Mouse (Mus musculus) midbrain, embryonic 12.5 days (tissue): ENCODE measurements around the gene Pdia5. TPM values are rescaled to one million over a fixed set of nuclear protein-coding genes. Genes with fewer than 3 reads are reported as not detected.

Experiments
- ATAC-seq: fragments of 200-750 bp; cut with Nextera tagmentation; 2 replicates; pipeline ENCODE4 v1.8.0; 2017; ENCODE audit warnings: low read depth, moderate TSS enrichment, moderate library complexity; ENCODE audit not compliant: low FRiP score
- H3K27ac ChIP-seq: fragments of 300-500 bp; sonication (generic); replicated peaks from 2 replicates; pipeline ENCODE4 v1.5.1; 2016; ENCODE audit warnings: mild to moderate bottlenecking
- H3K27me3 ChIP-seq: fragments of 300-500 bp; sonication (generic); 2 replicates; pipeline ENCODE4 v1.6.1; 2016; ENCODE audit warnings: mild to moderate bottlenecking
- H3K36me3 ChIP-seq: fragments of 300-500 bp; sonication (generic); 2 replicates; pipeline ENCODE4 v1.6.1; 2016
- H3K4me1 ChIP-seq: fragments of 300-500 bp; sonication (generic); 2 replicates; pipeline ENCODE4 v1.6.1; 2016
- H3K4me2 ChIP-seq: fragments of 300-500 bp; sonication (generic); replicated peaks from 2 replicates; pipeline ENCODE4 v1.6.1; 2016; ENCODE audit warnings: mild to moderate bottlenecking, moderate library complexity
- H3K4me3 ChIP-seq: fragments of 300-500 bp; sonication (generic); 2 replicates; pipeline ENCODE4 v1.5.1; 2016; ENCODE audit warnings: mild to moderate bottlenecking
- H3K9ac ChIP-seq: fragments of 300-500 bp; sonication (generic); replicated peaks from 2 replicates; pipeline ENCODE4 v1.6.1; 2016; ENCODE audit warnings: mild to moderate bottlenecking, moderate library complexity
- H3K9me3 ChIP-seq: fragments of 300-500 bp; sonication (generic); 2 replicates; pipeline ENCODE4 v1.6.1; 2016; ENCODE audit warnings: mild to moderate bottlenecking
- WGBS: fragments of 180-500 bp; shearing (Covaris S2); methylation state at CpG from one replicate; pipeline ENCODE4 v1.1.7; 2016; 5-methylcytosine and 5-hydroxymethylcytosine counted together
- polyA plus RNA-seq: library from polyadenylated mRNA; unstranded; fragments of >200 nt; fragmentation: Nextera tagmentation; extraction: Ambion mirVana; gene quantifications from 2 replicates; pipeline ENCODE4 v1.2.1, GENCODE M21; 2016

Pdia5 gene
- polyA plus RNA-seq, 1 experiment from 2014 or later = 20.9 TPM

DNA sequence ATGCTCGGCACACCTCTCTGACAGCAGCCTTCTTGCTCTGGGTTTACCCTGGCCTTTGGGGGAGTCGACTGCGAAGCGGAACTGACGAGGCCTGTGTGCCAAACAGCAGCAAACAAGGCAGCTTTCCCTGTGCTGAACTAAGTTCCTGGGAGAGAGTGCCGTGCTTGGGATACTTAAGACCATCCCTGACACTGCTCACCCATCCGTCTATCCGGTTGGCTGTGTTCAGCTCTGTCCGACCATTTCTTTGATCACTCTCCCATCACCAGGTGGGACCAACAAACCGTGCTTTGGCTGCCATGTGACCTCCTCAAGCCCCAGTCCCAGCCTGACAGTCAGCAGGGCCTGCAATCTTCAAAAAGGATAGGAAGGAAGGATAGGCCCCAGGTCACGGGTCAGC lies 32.4 kb downstream of the Pdia5 start:
- Histone ChIP-seq H3K27ac (no peak overlapping the region), H3K36me3 (no peaks in the 10 kb centered on the region; the same call in 1 of the 2 replicates), H3K27me3 (peaks cover 6% of the 10 kb centered on the region; the same call in 1 of the 2 replicates), H3K4me3 (no peak overlapping the region), H3K9ac (no peak overlapping the region), H3K4me1 (peaks cover 7% of the 10 kb centered on the region), H3K9me3 (no peaks in the 10 kb centered on the region), H3K4me2 (no peak overlapping the region)
- no peak for ATAC-seq
- WGBS = 71% methylated on average over 11 of the region's 11 CpGs

DNA sequence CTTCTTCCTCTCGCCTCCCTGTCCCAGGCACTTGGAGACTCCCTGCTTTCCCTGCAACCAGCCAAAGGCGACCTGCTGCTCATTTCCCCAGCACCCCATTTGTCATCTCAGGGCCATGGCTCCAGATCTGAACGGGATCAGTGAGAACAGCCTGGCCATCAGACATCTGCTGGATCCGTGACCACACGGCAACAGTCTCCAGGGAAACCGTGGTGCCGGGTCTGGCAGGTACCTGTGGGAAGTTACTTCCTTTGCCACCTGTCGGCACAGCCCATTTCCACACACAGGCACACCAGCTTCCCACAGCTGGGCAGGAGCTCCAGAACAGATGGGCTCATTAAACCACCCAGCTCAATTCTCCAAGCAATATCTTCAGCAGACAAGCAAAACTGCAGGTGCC lies 33.2 kb downstream of the Pdia5 start:
- no peak overlapping the region for H3K27ac ChIP-seq
- ATAC-seq = no peak
- peaks cover 7% of the 10 kb centered on the region for H3K4me1 ChIP-seq
- H3K36me3 ChIP-seq = no peaks in the 10 kb centered on the region; the same call in 1 of the 2 replicates
- no peaks in the 10 kb centered on the region for H3K9me3 ChIP-seq
- H3K27me3 ChIP-seq = peaks cover 6% of the 10 kb centered on the region; the same call in 1 of the 2 replicates
- no peak overlapping the region for H3K4me2 ChIP-seq
- no peak overlapping the region for H3K4me3 ChIP-seq
- no peak overlapping the region for H3K9ac ChIP-seq
- 83% methylated on average over 8 of the region's 8 CpGs for WGBS

DNA sequence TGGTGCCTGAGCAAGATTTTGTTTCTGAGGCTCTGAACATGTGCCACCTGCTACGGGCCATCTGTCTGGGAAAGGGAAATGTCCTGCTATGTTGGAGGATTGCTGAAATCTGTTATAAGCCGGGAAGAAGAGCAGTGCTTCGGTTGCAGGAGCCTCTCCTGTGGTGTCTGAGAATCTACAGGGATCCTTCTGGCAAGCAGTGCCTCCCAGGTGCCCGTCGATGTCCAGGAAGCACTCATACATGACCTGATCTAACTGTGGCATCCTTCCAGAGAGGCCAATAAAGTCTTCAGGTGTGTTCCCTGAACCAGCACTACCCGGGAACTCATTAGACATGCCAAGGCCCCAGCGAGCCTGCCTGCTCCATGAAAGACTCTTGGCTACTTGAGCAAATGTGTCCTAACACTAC lies 33.7 kb downstream of the Pdia5 start:
- Histone ChIP-seq H3K4me1 (peaks cover 7% of the 10 kb centered on the region), H3K4me2 (no peak overlapping the region), H3K4me3 (no peak overlapping the region), H3K27me3 (peaks cover 3% of the 10 kb centered on the region; the same call in 1 of the 2 replicates), H3K9me3 (no peaks in the 10 kb centered on the region), H3K36me3 (no peaks in the 10 kb centered on the region; the same call in 1 of the 2 replicates), H3K9ac (no peak overlapping the region), H3K27ac (no peak overlapping the region)
- 93% methylated on average over 7 of the region's 7 CpGs for WGBS
- no peak for ATAC-seq

DNA sequence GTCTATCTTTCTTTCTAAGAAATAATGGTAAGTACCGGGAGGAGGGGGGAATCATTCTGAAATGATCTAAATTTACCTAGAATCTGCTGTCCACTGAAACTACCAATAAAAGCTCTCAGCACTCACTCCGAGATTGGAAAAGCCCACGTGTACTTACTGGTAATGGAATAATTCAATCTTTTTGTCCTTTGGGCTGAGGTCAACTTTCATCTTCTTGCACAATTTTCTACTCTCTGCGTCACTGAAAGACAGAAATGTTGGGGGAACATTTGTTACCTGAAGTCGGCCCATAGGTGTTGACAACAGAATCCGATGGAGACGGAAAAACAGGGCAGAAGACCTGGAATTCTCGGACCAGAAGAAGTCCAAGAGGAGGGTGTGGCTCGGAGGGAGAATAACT lies 34.4 kb downstream of the Pdia5 start:
- no peaks in the 10 kb centered on the region; the same call in 1 of the 2 replicates for H3K36me3 ChIP-seq
- H3K27ac ChIP-seq = no peak overlapping the region
- no peak overlapping the region for H3K4me2 ChIP-seq
- no peaks in the 10 kb centered on the region; the same call in 1 of the 2 replicates for H3K27me3 ChIP-seq
- no peak for ATAC-seq
- H3K9me3 ChIP-seq = no peaks in the 10 kb centered on the region
- WGBS = 92% methylated on average over 9 of the region's 9 CpGs
- H3K9ac ChIP-seq = no peak overlapping the region
- no peak overlapping the region for H3K4me3 ChIP-seq
- peaks cover 7% of the 10 kb centered on the region for H3K4me1 ChIP-seq

DNA sequence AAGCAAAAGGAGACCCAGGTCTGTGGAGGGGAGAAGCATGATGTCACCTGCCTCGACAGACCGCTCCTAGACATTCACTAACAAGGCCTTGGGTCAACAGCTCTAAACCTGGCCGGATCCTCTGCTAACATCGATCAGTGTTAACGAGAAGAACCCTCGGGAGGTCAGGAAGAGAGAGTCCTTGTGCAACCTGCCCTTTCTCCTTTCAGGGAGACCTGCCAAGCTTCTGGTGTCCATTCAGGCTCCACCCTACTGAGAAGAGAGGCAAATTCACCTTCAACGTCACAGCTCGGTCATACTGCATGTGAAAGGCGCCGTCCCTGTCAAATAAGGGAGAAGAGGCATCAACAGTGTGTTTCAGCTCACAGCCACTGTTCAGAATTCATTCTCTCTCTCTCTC lies 34.9 kb downstream of the Pdia5 start:
- no peak overlapping the region for H3K4me2 ChIP-seq
- H3K4me3 ChIP-seq = no peak overlapping the region
- H3K36me3 ChIP-seq = no peaks in the 10 kb centered on the region
- H3K4me1 ChIP-seq = peaks cover 7% of the 10 kb centered on the region
- H3K27ac ChIP-seq = no peak overlapping the region
- WGBS = 93% methylated on average over 10 of the region's 10 CpGs
- no peaks in the 10 kb centered on the region for H3K27me3 ChIP-seq
- H3K9me3 ChIP-seq = no peaks in the 10 kb centered on the region
- no peak for ATAC-seq
- H3K9ac ChIP-seq = no peak overlapping the region

DNA sequence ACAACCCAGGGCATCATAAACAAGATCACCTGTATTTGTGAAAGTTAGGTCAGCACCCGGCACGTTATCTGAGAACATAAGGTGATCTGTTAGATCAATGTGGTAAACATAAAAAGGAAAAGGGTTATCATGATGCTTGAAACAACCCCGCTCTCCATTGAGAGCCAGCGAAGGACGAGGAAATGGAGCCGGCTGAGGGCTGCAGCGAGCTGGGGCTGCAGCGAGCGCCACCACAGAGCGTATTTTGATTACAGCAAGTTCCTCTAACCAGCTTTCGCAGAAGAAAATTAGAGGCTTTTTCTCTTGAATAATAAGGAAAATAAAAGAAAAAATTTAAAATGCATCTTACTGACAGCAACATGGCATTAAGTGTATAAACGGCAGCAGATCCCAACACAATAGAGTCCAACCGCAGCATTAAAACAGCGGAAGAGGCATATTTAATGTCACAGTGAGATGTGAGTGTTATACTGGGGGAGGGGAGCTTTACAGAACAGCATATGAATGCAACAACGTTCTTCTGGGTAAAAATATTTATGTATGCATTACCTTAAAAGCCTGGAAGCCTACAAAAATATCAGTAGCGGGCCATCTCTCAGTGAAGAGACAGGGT lies 40.5 kb downstream of the Pdia5 start:
- H3K9me3 ChIP-seq = no peaks in the 10 kb centered on the region
- H3K27me3 ChIP-seq = no peaks in the 10 kb centered on the region
- H3K4me3 ChIP-seq = no peak overlapping the region
- H3K4me2 ChIP-seq = no peak overlapping the region
- H3K4me1 ChIP-seq = no peaks in the 10 kb centered on the region
- WGBS = 87% methylated on average over 16 of the region's 16 CpGs
- H3K9ac ChIP-seq = no peak overlapping the region
- no peaks in the 10 kb centered on the region for H3K36me3 ChIP-seq
- no peak overlapping the region for H3K27ac ChIP-seq
- ATAC-seq = no peak

DNA sequence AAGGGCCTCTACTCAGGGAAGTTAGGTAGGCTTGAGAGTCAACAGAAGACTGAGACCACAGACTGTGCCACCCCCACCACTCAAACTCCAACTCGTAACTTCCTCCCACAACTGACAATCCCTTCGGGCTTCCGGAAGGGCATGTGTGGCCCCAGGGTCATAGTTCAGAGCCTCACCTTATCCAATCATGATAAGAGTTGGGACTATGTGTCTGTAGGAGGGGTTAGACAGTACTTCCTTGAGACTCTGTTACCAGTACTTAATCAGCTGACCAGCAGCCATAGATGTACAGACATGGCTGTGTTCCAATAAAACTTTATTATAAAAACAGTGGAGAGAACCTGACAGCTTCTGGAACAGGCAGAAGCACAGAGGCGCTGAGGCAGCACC lies 48.7 kb downstream of the Pdia5 start:
- Histone ChIP-seq H3K4me3 (no peak overlapping the region), H3K9me3 (no peaks in the 10 kb centered on the region), H3K4me2 (no peak overlapping the region), H3K4me1 (no peaks in the 10 kb centered on the region), H3K27ac (no peak overlapping the region), H3K36me3 (no peaks in the 10 kb centered on the region), H3K9ac (no peak overlapping the region), H3K27me3 (no peaks in the 10 kb centered on the region)
- WGBS = 92% methylated on average over 4 of the region's 4 CpGs
- ATAC-seq = no peak

DNA sequence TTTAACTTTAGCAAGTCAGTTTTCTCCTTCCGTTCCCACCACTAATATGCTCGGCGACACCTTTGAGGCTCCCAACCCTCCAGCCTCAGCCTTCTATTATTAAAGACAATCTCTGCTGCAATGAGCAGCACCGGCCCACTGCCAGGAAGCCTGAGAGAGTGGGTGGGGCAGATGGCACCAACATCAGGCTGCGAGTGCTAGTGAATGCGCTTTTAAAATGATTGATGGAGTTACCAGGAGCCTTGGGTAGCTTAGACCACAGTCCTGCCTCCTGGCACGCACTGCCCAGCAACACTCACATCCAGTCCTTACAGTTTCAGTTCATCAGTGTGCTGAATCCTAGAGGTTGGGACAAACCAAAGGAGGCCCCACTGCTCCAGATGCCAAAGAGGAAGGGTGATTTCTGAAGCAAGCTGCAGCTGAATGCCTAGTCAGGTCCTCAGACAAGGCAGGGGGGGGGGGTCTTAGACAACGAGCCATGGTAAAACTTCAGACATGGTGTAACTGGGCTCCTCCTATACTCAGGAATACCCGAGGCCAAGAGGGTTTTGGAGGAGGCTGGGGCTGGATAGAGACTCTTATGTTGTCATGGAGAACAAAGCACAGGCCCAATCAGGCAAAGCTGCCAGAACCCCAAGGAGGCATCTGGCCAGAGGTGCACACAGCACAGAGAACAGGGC lies 49.2 kb downstream of the Pdia5 start:
- 95% methylated on average over 9 of the region's 9 CpGs for WGBS
- H3K4me2 ChIP-seq = no peak overlapping the region

DNA sequence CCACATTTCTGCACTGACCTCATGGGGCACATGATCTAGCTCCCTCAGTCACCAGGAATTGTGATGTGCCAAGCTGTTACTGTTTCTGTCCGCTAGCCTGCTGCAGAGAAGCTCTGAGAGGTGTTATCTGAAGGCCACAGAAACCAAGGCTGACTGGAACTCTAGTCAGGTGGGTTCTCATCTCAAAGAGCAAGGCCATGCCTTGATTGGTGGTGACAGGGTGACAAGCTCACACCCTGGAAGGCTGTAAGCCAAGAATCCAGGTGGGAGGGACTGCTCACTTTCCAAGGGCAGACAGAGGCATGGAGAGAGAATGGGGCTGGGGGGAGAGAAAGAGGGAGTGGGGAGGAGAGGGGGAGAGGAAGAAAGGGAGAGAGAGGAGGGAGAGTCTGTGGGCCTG lies 51.6 kb downstream of the Pdia5 start:
- no peaks in the 10 kb centered on the region for H3K36me3 ChIP-seq

More for the DNA sequence above, 49.2 kb downstream of the Pdia5 start:
- no peaks in the 10 kb centered on the region for H3K27me3 ChIP-seq
- H3K36me3 ChIP-seq = no peaks in the 10 kb centered on the region
- no peak overlapping the region for H3K9ac ChIP-seq
- H3K4me3 ChIP-seq = no peak overlapping the region
- no peaks in the 10 kb centered on the region for H3K4me1 ChIP-seq
- ATAC-seq = no peak
- H3K27ac ChIP-seq = no peak overlapping the region
- no peaks in the 10 kb centered on the region for H3K9me3 ChIP-seq

DNA sequence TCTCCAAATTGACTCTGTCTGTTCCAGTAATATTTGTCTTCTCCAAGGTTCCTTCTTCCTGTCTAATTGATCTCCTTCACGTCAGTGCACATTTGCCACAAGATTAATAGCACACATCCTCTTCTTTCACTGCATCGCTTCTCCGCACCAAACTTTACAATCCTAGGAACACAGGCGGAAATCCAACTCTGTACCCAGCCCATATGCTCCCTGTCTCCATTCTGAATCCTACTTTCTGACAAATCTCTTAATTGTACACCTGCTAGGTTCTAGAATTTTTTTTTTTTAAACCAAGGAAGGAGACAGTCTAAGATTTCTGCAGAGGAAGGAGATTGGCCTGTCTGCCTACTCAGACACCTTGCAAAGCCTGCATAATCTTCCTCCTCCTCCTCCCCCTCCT lies 59.1 kb downstream of the Pdia5 start:
- Histone ChIP-seq H3K4me1 (no peaks in the 10 kb centered on the region), H3K27ac (no peak overlapping the region), H3K27me3 (no peaks in the 10 kb centered on the region), H3K4me2 (no peak overlapping the region), H3K36me3 (no peaks in the 10 kb centered on the region), H3K4me3 (no peak overlapping the region), H3K9ac (no peak overlapping the region), H3K9me3 (no peaks in the 10 kb centered on the region)
- 88% methylated on average over 4 of the region's 4 CpGs for WGBS
- no peak for ATAC-seq

More for the DNA sequence above, 51.6 kb downstream of the Pdia5 start:
- H3K9me3 ChIP-seq = no peaks in the 10 kb centered on the region
- no peak overlapping the region for H3K27ac ChIP-seq
- 85% methylated on average over 1 of the region's 1 CpGs for WGBS
- no peak overlapping the region for H3K9ac ChIP-seq
- no peak overlapping the region for H3K4me2 ChIP-seq
- H3K4me1 ChIP-seq = no peaks in the 10 kb centered on the region
- ATAC-seq = no peak
- H3K4me3 ChIP-seq = no peak overlapping the region
- H3K27me3 ChIP-seq = no peaks in the 10 kb centered on the region

DNA sequence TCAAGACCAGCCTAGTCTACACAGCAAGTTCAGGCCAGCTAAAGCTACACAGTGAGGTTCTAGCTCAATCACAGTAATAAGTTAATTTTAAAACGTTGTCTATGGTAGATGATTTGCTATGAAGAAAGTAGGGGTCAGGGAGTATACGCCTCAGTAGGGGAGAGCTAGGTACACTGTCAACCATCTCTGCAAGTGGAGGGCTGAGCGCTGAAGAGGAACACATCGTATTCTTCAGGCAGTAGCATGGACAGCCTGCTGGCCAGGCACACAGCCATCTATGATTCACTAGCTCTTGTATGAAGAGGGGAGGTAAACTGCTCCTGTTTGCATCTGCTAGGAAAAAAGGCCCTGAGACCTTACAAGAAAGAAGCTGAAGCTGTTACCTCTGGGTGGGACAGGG lies 65.7 kb downstream of the Pdia5 start:
- Histone ChIP-seq H3K9me3 (no peaks in the 10 kb centered on the region), H3K9ac (no peak overlapping the region), H3K4me2 (no peak overlapping the region), H3K4me1 (peaks cover 8% of the 10 kb centered on the region; the same call in 1 of the 2 replicates), H3K27ac (no peak overlapping the region), H3K36me3 (no peaks in the 10 kb centered on the region), H3K4me3 (no peak overlapping the region), H3K27me3 (0 out of 2 replicates have a peak, but pooled peaks cover 3% of the 10 kb centered on the region)
- ATAC-seq = no peak
- WGBS = 91% methylated on average over 4 of the region's 4 CpGs

DNA sequence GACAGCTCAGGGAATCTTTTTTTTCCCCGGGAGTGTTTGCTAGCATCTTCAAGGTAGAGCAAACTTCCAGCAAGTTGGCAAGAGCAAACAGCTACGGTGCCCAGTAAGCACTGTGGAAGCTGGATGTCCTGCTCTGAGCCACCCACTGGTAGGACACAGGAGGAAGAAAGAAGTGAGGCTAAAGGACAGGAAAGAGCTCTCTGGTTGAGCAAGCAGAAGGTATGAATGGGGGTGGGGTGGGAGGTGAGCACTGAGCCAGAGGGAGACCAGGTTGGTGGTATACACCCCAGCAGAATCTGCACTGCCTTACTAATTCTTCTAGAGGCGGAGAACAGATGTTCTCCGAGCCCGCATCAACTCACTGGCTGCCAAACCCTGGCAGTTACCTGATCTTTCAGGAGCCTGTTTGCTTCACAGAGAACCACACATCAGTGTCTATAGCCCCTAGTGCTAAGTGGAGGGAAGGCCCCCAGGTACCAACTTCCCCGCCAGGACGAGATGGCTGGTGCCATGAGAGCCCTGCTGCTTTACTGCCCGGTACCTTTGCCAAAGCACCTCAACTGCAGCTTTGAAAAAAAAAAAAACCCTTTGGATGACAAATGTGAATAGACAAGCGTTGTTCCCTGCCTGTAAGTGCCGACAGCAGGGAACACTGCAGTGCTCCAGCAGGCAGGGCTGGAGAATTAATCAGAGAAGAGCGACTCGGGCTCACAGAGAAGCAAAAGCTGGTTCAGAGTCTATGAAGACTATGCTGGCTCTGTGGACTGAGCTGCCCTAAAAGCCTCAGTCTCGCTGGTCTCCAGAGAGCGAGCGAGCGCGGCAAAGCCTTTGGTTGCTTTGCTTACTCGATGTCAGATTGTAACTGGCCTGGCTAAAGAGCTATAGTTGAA lies 67.2 kb downstream of the Pdia5 start:
- H3K4me2 ChIP-seq = peak overlapping the region; percentile 5
- no peak overlapping the region for H3K27ac ChIP-seq
- H3K9me3 ChIP-seq = no peaks in the 10 kb centered on the region
- no peak overlapping the region for H3K4me3 ChIP-seq
- no peak overlapping the region for H3K9ac ChIP-seq
- no peak for ATAC-seq
- H3K4me1 ChIP-seq = peaks cover 8% of the 10 kb centered on the region; the same call in 1 of the 2 replicates
- WGBS = 49% methylated on average over 18 of the region's 18 CpGs
- H3K27me3 ChIP-seq = 0 out of 2 replicates have a peak, but pooled peaks cover 3% of the 10 kb centered on the region
- H3K36me3 ChIP-seq = no peaks in the 10 kb centered on the region
